Mouse (Mus musculus) heart, postnatal 36 days (tissue): ENCODE data around the gene Dpm2. TPM values are rescaled to one million over a fixed set of nuclear protein-coding genes. Genes with fewer than 3 reads are reported as not detected.

Source experiments
- DNase-seq, 2 experiments: peaks; one replicate each; pipeline ENCODE4 v3.0.0; 2021 to 2022
- intact Hi-C: fragments of 180-260 bp; cut with DNase I; formaldehyde crosslinking; loops from one replicate; pipeline ENCODE4 v1.15.1; 2025
- total RNA-seq, 2 experiments: library from RNA; stranded (reverse); gene quantifications; 2 replicates each; pipeline ENCODE4 v1.2.3; 2021

Dpm2 gene
- total RNA-seq, 2 experiments from 2014 or later: 17.9 to 21.3 TPM

- peak in 1 of 2 experiments; percentile 35 for DNase-seq
- intact Hi-C loops: loop anchor here (5.0 kb wide), 1 partner anchor 36 kb away; no protein-coding TSS in a partner anchor
These were observed 10.9 kb downstream of the Dpm2 start for GRCm38 (mm10) chr2:32581450-32582095.

- peak; percentile 79 to 83 for DNase-seq
- intact Hi-C loops: loop anchor here (1.0 to 5.0 kb wide), 2 partner anchors 19 to 34 kb away; no protein-coding TSS in a partner anchor
These were observed 12.5 kb downstream of the Dpm2 start for GRCm38 (mm10) chr2:32582830-32583799.

DNA sequence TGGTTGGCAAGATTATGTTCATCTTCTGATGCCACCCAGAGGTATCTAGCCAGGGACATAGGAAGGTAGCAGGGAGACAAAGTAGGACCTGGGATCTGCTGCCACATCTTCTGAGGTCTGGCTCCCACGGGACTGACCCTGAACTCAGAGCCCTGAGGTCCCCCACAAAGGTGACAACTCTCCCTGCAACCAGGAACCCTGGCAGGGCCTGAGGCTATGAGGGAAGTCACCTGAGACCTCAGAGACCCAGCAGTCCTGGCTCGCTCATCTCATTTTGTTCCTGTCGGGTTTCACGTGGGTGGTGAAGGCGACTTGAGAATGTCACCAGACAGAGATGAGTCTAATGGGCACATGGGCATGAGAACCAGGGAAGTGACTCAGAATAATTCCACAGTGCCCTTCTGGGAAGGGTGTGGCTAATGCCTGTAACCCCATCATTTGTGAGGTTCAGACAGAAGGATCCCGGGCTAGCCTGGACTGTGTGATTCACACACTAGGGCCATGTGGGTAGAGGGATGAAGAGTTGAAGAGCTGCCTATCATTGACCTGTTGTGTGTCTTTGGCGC, 14.6 kb downstream of the Dpm2 start:
- intact Hi-C loops: loop anchor here (2.0 kb wide), 1 partner anchor 104 kb away; no protein-coding TSS in a partner anchor
- no peak for DNase-seq

- intact Hi-C loops: no loop called here
- DNase-seq: peak; percentile 90 to 91
These were observed 16.3 kb downstream of the Dpm2 start, which contains the start of gene St6galnac4 for GRCm38 (mm10) chr2:32586871-32587351. St6galnac4 (plus strand) TSS chr2:32587095.

- DNase-seq: peak; percentile 45 to 64
- intact Hi-C loops: no loop called here
These were observed 17.2 kb downstream of the Dpm2 start for GRCm38 (mm10) chr2:32587731-32588321.

DNA sequence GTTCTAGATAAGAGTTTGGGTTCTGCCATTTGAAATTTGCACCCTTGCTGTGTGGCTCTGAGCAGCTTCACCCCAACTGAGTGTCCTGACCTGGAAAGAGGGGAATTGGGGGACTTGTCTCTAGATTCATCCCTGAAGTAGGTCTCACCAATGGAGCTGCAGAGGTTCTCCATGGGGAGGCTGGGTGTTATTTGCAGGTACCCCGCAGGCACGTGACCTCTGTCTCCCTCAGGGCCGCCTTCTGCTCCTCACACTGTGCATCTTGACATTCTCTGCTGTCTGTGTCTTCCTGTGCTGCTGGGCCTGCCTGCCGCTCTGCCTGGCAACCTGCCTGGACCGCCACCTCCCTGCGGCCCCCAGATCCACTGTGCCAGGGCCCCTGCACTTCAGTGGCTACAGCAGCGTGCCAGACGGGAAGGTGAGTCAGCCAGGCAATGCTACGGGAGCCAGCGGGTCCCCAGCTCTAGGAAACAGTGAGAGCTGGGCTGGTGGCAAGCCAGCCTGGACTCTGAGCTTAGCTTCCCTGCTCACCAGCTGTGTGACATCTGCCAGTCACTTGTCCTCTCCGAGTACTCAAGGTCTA, 18.6 kb downstream of the Dpm2 start:
- DNase-seq: peak; percentile 51 to 53
- intact Hi-C loops: loop anchor here (1.0 kb wide), 1 partner anchor 10 kb away; the partner anchor contains the start of gene St6galnac6

- intact Hi-C loops: no loop called here
- DNase-seq: no peak
These were observed 19.6 kb downstream of the Dpm2 start for GRCm38 (mm10) chr2:32590224-32590623.

- intact Hi-C loops: no loop called here
- no peak for DNase-seq
These were observed 20.6 kb downstream of the Dpm2 start for GRCm38 (mm10) chr2:32591249-32591648.

DNA sequence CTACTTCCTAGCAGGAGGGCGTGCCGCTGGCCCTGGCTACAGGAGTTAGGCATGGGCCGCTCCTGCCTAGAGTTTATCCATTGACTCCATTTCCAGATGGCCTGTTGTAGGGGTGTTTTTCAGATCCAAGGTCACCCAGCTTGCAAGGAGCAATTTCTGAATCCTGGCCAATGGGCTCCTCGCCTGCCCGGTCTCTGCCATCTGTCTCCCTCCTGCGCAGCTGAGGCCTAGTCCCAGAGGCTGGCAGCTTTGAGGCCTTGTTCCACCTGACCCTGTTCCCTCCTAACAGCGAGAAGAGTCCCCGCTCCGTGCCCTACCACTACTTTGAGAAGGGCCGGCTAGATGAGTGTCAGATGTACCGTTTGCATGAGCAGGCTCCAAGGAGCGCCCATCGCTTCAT, 26.1 kb downstream of the Dpm2 start:
- no peak for DNase-seq
- intact Hi-C loops: no loop called here

DNA sequence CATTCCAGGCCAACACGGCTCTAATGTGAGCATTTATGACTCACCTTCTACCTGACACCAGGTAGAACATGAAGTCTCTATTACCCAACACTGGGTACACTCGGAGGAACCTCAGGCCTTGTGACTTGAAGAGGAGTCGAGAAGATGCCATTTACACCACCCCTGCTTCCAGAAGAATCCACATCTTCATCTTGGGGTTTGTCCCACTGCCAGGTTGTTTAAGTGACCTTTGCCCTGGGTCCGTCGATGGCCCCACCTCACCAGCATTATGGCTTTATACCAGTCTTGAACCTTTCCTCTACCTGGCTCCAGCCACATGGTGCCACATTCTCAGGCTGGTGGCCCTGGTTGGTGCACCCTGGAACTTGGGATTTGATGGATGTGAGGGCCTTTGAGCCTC, 26.6 kb downstream of the Dpm2 start:
- DNase-seq: no peak
- intact Hi-C loops: no loop called here

GRCm38 (mm10) chr2:32597699-32598098, 27.0 kb downstream of the Dpm2 start:
- intact Hi-C loops: no loop called here
- no peak for DNase-seq

DNA sequence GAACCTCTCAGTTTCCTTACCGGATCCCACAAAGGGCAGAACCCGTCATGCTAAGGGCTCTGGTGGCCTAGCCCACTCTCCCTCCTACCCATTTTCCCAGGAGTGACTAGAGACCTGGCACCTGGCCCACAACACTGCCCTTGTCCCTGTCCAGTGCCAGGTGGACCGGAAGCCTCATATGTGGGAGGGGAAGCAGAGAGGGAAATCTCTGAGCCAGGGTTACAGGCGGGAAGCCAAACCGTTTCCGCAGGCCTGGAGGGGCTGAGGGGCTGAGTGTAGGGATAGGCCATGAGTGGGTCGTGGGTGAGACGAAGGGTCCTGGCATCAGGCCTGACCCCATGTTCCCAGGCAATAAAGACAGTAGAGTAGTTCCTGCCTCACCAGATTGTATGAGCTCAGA, 27.8 kb downstream of the Dpm2 start:
- intact Hi-C loops: no loop called here
- peak; percentile 45 to 47 for DNase-seq

- intact Hi-C loops: loop anchor here (1.0 kb wide), 1 partner anchor 10 kb away; no protein-coding TSS in a partner anchor
- no peak for DNase-seq
These were observed 28.8 kb downstream of the Dpm2 start, which contains the start of gene St6galnac6 for GRCm38 (mm10) chr2:32599409-32599808. St6galnac6 (plus strand) TSS chr2:32599709.

DNA sequence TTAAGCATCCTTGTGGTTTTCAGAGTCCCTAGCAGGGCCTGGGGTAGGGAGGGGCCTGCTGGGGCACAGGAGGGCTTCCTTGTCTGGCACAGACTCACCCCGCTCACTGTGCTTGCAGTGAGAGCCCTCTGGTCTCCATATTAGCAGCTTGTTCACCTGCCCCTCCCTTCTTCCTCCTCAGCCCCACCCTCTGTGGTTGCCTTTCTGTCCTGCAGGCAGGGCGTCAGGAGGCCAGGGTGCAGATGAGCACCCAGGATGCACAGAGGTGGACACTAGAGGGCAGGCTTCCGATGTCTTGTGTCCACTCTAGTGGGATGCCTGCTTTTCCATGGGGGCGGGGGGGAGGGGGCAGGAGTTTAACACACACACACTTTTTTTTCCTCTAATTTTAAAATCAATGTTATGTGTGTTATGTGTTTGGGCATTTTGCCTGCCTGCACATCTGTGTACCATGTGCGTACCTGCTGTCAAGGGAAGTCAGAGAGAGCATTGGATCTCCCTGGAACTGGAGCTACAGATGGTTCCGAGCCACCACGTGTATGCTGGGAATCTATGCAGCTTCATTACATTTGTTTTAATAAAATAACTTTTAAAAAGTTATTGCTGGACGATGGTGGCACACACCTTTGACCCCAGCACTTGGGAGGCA, 30.9 kb downstream of the Dpm2 start:
- no peak for DNase-seq
- intact Hi-C loops: loop anchor here (1.0 kb wide), 1 partner anchor 18 kb away; no protein-coding TSS in a partner anchor

DNA sequence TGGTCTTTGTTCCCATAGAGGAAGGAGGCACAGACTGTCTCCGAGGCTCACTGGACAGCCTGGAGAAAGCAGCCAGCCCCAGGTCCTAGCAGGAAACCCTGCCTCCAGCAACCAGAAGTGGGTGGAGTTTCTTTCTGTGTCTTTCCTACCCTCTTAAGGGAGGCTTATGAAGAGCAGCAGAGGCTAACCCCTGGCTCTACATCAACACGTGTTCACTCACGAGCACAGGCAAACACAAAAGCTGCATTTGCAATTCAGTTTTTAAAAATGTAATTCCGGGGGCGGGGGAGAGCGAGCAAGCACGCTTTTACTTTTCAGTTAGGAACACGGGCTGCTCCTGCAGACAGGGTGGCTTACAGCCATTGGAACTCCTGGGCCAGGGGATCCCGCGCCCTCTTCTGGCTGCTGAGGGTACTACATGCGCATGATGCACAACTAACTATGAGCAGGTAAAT, 32.0 kb downstream of the Dpm2 start:
- DNase-seq: peak; percentile 90 to 95
- intact Hi-C loops: loop anchor here (1.0 kb wide), 1 partner anchor 19 kb away; no protein-coding TSS in a partner anchor

DNA sequence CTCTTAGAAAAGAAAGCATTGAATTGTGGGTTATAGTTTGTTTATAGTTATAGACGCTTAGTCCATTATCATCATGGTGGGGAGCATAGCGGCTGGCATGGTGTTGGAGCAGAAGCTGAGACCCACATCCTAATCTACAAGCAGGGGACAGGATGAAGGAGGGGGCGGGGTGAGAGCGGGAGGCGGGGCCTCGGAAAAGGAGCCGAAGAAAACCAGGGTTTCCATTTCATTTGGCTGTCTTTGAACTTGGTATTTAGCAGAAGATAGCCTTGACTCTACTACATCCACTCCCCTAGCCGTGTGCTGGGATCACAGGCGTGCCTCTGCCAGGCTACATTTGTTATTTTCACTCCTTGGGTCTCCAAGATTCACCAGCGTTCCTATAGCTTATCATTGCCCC, 34.0 kb downstream of the Dpm2 start:
- intact Hi-C loops: no loop called here
- no peak for DNase-seq

- DNase-seq: peak; percentile 86 to 90
- intact Hi-C loops: no loop called here
These were observed 35.8 kb downstream of the Dpm2 start for GRCm38 (mm10) chr2:32606161-32607142.
